Mouse (Mus musculus) hindbrain, embryonic 11.5 days (tissue): ENCODE measurements at regions not wholly inside any gene's neighbourhood (a gene's known extent, or its start where the extent isn't known, plus 50 kb on each side); places are given as distances from the start of the nearest gene placed in this dataset.

Source experiments
- ATAC-seq: fragments of 200-750 bp; cut with Nextera tagmentation; 2 replicates; pipeline ENCODE4 v1.8.0; 2017; ENCODE audit warnings: mild to moderate bottlenecking, moderate TSS enrichment, moderate library complexity; ENCODE audit not compliant: low FRiP score
- DNase-seq: peaks from one replicate; pipeline ENCODE4 v3.0.0-alpha.2; 2015; ENCODE audit warnings: low spot score
- H3K27ac ChIP-seq: fragments of 300-500 bp; sonication (generic); 2 replicates; pipeline ENCODE4 v1.5.1; 2014; ENCODE audit warnings: mild to moderate bottlenecking, low read depth, low read length
- H3K27me3 ChIP-seq: fragments of 300-500 bp; sonication (generic); 2 replicates; pipeline ENCODE4 v1.6.1; 2014; ENCODE audit warnings: mild to moderate bottlenecking, low read length, moderate library complexity, mixed read lengths; ENCODE audit not compliant: control insufficient read depth, insufficient read depth
- H3K36me3 ChIP-seq: fragments of 300-500 bp; sonication (generic); 2 replicates; pipeline ENCODE4 v1.6.1; 2014; ENCODE audit warnings: mild to moderate bottlenecking, low read length, moderate library complexity, mixed read lengths; ENCODE audit not compliant: control insufficient read depth, insufficient read depth
- H3K4me1 ChIP-seq: fragments of 300-500 bp; sonication (generic); replicated peaks from 2 replicates; pipeline ENCODE4 v1.6.1; 2014; ENCODE audit warnings: low read length, mixed read lengths; ENCODE audit not compliant: control insufficient read depth, insufficient read depth
- H3K4me2 ChIP-seq: fragments of 300-500 bp; sonication (generic); replicated peaks from 2 replicates; pipeline ENCODE4 v1.6.1; 2014; ENCODE audit warnings: mild to moderate bottlenecking, low read depth, low read length
- H3K4me3 ChIP-seq: fragments of 300-500 bp; sonication (generic); 2 replicates; pipeline ENCODE4 v1.5.1; 2014; ENCODE audit warnings: low read depth, low read length
- H3K9ac ChIP-seq: fragments of 300-500 bp; sonication (generic); 2 replicates; pipeline ENCODE4 v1.6.1; 2014; ENCODE audit warnings: low read depth, low read length
- H3K9me3 ChIP-seq: fragments of 300-500 bp; sonication (generic); 2 replicates; pipeline ENCODE4 v1.6.1; 2016; ENCODE audit warnings: low read length; ENCODE audit not compliant: control insufficient read depth
- WGBS: fragments of 180-500 bp; shearing (Covaris S2); extraction: QIAGEN DNeasy Blood & Tissue Kit; methylation state at CpG from one replicate; pipeline ENCODE4 v1.1.7; 2014; 5-methylcytosine and 5-hydroxymethylcytosine counted together

DNA sequence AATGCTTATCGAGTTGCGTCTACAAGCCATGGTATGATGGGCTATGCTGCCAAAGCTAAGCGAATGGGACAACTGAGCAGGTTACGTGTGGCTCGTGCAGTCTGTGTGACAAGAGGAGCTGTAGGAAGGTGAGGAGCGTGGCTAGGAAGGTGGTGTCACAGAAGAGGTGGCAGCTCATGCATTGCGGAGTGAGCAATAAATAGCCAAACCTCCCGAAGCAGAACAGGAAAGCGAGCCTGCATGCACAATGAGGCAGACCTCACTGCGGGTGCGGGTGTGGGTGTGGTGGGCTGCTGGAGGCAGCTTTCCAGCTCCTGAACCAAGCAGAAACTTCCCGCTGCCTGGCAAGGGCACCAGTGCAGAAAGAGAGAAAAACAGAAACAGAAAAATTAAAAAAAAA is 181.5 kb downstream of the CK137956 start:
- H3K4me2 ChIP-seq: no peak overlapping the region
- no peaks in the 10 kb centered on the region for H3K9me3 ChIP-seq
- no peak for DNase-seq
- H3K27me3 ChIP-seq: no peaks in the 10 kb centered on the region
- 84% methylated on average over 12 of the region's 12 CpGs for WGBS
- no peak for ATAC-seq
- no peak overlapping the region for H3K9ac ChIP-seq
- H3K4me1 ChIP-seq: no peaks in the 10 kb centered on the region
- H3K27ac ChIP-seq: no peak overlapping the region
- no peaks in the 10 kb centered on the region for H3K36me3 ChIP-seq
- no peak overlapping the region for H3K4me3 ChIP-seq

DNA sequence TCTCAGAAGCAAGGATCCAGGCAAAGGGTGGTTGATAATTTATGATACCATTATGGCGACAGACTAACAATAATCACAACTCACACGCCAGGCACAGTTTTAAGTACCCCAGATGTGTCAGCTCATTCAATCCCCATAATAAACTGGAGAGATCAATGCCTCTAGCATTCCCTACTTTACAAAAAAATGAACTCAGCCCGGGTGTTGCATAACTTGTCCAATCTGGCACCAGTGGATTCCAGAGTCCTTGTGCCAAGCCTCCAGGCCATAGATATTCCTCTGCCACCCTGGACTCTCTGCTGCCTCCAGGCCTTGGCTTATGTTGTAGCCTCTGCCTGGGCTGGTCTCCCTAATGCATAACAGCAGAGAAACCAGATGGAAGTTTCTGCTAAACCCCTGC is 185.0 kb downstream of the CK137956 start:
- no peak overlapping the region for H3K4me3 ChIP-seq
- H3K4me2 ChIP-seq: no peak overlapping the region
- no peaks in the 10 kb centered on the region for H3K9me3 ChIP-seq
- 95% methylated on average over 3 of the region's 3 CpGs for WGBS
- ATAC-seq (no peak), DNase-seq (no peak)
- H3K36me3 ChIP-seq: no peaks in the 10 kb centered on the region
- no peak overlapping the region for H3K9ac ChIP-seq
- H3K4me1 ChIP-seq: no peaks in the 10 kb centered on the region
- no peak overlapping the region for H3K27ac ChIP-seq
- H3K27me3 ChIP-seq: no peaks in the 10 kb centered on the region

DNA sequence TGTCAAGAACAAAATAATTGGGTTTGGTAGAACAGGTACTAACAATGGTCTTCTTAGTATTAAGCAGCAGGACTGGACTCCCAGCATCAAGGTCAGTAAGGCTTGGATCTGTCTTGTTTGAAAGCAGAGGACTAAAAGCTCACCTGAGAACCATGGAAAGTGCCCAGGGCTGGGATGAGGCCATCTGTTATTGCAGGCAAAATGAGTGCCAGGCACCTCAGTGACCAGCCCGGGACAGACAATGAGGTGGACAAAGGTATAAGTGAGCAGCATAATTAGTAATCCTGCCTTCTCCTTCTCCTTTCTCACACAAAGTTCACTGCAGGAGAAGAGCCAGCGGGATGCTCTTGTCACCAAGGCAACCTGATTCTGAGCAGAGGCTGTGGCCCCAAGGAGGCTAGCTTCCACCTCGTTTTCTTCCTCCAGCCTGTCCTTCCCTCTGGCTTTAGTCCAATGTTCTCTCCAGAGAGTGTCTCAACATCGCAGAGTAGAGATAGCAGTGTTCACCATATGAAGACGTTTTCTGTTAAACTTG is 198.7 kb downstream of the CK137956 start:
- DNase-seq (no peak), ATAC-seq (no peak)
- Histone ChIP-seq H3K9ac (no peak overlapping the region), H3K27ac (no peak overlapping the region), H3K9me3 (no peaks in the 10 kb centered on the region), H3K4me1 (no peaks in the 10 kb centered on the region; the same call in 1 of the 2 replicates), H3K36me3 (no peaks in the 10 kb centered on the region), H3K4me3 (no peak overlapping the region), H3K4me2 (no peak overlapping the region), H3K27me3 (no peaks in the 10 kb centered on the region)
- 47% methylated on average over 5 of the region's 5 CpGs for WGBS

DNA sequence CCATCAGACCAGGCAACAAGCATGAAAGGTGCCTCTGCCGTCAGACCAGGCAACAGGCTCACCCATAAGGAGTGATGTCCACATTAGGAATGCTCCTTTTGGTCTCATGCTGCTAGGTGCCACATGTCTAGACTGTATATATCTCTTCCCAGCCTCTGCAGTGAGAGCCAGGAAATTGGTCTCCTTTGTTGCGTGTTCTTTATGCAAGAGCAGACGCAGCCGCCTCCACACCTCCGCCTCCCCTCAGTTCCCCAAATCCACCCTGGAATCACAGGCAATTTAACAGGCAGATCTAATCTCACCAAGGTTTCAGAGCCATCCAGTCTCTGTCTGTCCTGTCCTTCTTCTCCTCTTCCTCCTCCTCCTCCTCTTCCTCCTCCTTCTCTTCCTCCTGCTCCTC is 207.0 kb downstream of the CK137956 start:
- DNase-seq: no peak
- H3K27ac ChIP-seq: no peak overlapping the region
- H3K9me3 ChIP-seq: no peaks in the 10 kb centered on the region
- H3K4me2 ChIP-seq: no peak overlapping the region
- H3K4me1 ChIP-seq: no peaks in the 10 kb centered on the region
- no peaks in the 10 kb centered on the region for H3K27me3 ChIP-seq
- H3K9ac ChIP-seq: no peak overlapping the region
- no peak overlapping the region for H3K4me3 ChIP-seq
- WGBS: 89% methylated on average over 5 of the region's 5 CpGs
- H3K36me3 ChIP-seq: no peaks in the 10 kb centered on the region
- ATAC-seq: no peak

DNA sequence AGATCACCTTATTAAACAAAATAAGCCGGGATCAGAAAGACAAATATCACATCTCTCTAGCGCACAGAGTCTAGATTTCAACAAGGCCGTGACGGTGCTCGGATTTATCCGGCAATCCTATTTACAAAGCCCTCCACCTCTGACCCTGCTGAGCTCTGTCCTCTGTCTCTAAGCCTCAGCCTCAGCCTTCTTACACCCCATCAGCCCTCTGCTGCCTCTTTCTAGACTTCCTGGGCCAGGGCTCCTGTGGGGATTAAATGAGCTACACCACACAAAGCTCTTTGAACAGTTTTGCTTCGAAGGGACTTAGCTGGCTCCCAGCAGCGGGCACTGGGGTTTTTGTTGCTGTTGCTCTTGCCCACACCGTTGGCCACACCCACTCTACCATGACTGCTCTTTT is 211.8 kb downstream of the CK137956 start:
- no peak overlapping the region for H3K4me3 ChIP-seq
- ATAC-seq: no peak
- 84% methylated on average over 9 of the region's 9 CpGs for WGBS

DNA sequence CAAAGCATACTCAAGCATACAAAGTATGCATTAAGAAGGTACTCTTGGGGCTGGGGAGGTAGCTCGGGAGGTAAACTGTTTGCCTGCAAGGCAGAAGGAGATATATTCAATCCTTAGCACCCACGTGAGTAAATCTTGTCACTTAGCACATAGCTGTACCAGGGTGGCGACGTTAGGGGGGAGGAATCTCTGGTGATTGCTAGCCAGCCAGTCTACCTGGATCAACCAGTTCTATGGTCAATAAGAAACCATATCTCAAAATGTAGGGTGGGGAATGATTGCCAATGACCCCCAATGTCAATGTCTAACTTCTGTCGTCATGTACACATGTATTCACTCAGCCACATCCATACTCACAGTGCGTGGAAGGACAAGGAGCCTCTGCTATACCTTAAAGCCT is 214.5 kb downstream of the CK137956 start:
- 94% methylated on average over 6 of the region's 6 CpGs for WGBS
- Histone ChIP-seq H3K4me1 (no peaks in the 10 kb centered on the region), H3K9me3 (no peaks in the 10 kb centered on the region), H3K9ac (no peak overlapping the region), H3K27ac (no peak overlapping the region), H3K4me3 (no peak overlapping the region), H3K4me2 (no peak overlapping the region), H3K27me3 (no peaks in the 10 kb centered on the region), H3K36me3 (no peaks in the 10 kb centered on the region)
- DNase-seq (no peak), ATAC-seq (no peak)

More for the DNA sequence above, 211.8 kb downstream of the CK137956 start:
- no peak overlapping the region for H3K27ac ChIP-seq
- DNase-seq: no peak
- H3K4me2 ChIP-seq: no peak overlapping the region
- H3K9ac ChIP-seq: no peak overlapping the region
- no peaks in the 10 kb centered on the region for H3K36me3 ChIP-seq
- H3K9me3 ChIP-seq: no peaks in the 10 kb centered on the region
- H3K4me1 ChIP-seq: no peaks in the 10 kb centered on the region
- H3K27me3 ChIP-seq: no peaks in the 10 kb centered on the region

DNA sequence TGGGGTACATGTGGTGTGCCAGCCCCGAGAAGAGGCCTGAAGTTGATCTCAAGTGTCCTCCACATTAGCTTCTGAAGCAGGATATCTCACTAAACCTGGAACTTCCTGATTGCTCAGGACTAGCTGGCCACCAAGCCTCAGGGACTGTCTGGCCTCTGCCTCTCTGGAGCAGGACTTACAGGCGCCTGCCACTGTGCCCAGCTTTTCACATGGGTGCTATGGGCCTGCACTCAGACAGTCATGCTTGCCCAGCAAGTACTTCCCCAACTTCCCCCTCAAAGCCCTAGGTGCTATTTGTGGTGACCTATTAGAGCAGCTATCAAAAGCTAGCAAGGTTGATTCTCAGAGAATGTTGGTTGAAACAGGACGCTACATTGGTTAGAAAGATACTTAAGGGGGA is 220.0 kb downstream of the CK137956 start:
- Histone ChIP-seq H3K36me3 (no peaks in the 10 kb centered on the region), H3K27me3 (no peaks in the 10 kb centered on the region), H3K4me2 (no peak overlapping the region), H3K4me3 (no peak overlapping the region), H3K9me3 (no peaks in the 10 kb centered on the region), H3K4me1 (no peaks in the 10 kb centered on the region), H3K27ac (no peak overlapping the region), H3K9ac (no peak overlapping the region)
- ATAC-seq: no peak
- no peak for DNase-seq
- 84% methylated on average over 3 of the region's 3 CpGs for WGBS

DNA sequence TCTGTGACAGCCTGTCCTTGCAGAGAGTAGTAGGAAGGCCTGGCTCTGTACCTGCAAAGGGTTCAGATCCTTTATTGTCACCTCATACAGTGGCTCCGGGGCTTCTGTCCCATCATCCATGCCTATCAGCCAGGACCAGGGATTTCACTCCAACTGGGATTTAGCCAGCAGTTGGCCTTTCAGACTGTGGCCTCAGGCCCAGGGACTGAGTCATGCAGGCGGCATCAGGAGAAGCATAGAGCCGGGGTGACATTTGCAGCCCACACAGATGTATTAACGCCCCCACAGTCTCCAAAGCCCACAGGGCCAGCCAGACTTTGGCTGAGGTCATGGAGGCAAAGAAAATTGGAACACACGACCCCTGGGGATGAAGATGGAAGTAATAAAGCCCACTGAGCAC is 222.9 kb downstream of the CK137956 start:
- H3K36me3 ChIP-seq: no peaks in the 10 kb centered on the region
- H3K27me3 ChIP-seq: no peaks in the 10 kb centered on the region
- H3K4me2 ChIP-seq: no peak overlapping the region
- no peaks in the 10 kb centered on the region for H3K9me3 ChIP-seq
- H3K4me3 ChIP-seq: no peak overlapping the region
- H3K4me1 ChIP-seq: no peaks in the 10 kb centered on the region
- H3K27ac ChIP-seq: no peak overlapping the region
- 80% methylated on average over 5 of the region's 5 CpGs for WGBS
- H3K9ac ChIP-seq: no peak overlapping the region
- no peak for DNase-seq
- ATAC-seq: no peak

DNA sequence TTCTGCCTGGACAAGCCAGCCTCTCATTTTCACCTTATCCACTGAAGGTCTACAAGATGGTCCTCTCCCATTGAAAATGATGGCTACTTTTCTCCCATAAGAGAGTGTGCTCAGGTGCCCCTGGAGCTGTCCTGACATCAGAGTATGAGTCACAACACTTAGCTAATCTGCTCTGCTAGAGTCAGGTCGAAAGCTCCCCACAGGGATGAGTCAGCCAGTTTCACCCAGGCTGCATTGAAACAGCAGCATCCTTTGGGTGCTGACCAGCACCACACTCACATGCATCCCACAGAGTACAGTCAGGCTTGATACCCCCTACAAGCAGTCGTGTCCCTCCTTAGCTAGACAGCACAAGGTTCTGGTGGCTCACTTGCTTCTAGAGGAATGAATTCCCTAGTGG is 234.0 kb downstream of the CK137956 start:
- Histone ChIP-seq H3K9ac (no peak overlapping the region), H3K36me3 (no peaks in the 10 kb centered on the region), H3K9me3 (no peaks in the 10 kb centered on the region), H3K4me1 (no peaks in the 10 kb centered on the region), H3K27me3 (no peaks in the 10 kb centered on the region), H3K4me3 (no peak overlapping the region), H3K4me2 (no peak overlapping the region), H3K27ac (no peak overlapping the region)
- ATAC-seq (no peak), DNase-seq (no peak)
- WGBS: 90% methylated on average over 2 of the region's 2 CpGs
